Comparison of ENCODE assay signal across 11 mouse cellular contexts in the genomic region with DNA sequence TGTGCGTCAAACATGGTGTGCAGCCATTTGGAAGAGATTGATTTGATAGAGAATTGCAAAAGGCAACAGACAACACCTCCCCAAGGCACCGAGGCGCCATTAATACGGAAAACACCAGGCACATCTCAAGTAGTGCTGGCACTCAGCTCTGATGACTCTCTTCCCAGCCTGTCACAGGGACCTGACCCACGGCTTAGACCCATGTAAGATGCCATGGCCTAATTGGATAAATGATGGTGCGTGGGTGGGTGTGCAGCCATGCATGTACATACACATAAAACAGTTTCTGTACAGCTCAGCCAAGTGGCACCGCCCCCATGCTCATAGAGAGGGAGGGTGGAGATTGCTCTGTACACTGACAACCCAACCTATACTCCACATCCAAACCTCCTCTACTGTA.
DNase-seq lines count a peak whose midpoint lies in the region; ATAC-seq lines count a peak whose summit lies in the region.
"Had no signal": no experiment of that assay in that cellular context is flagged by ENCODE, and none has a peak within 500 bp of the region (broad histone marks: within the 10 kb centered on the region; RNA-seq: fewer than 3 reads in every experiment).

No protein-coding gene starts in this region.

- no peak overlapping the region for H3K4me3 ChIP-seq in embryonic facial prominence, embryonic 14.5 days (ENCODE audit: low read depth, low read length)
- no peak overlapping the region for H3K4me3 ChIP-seq in limb, embryonic 10.5 days
- H3K4me3 ChIP-seq: stomach, embryonic 15.5 days had no signal

- no peak overlapping the region for H3K27ac ChIP-seq in embryonic facial prominence, embryonic 14.5 days (replicated peaks; ENCODE audit: low read depth, low read length)
- H3K27ac ChIP-seq in limb, embryonic 10.5 days, result peak overlapping the region; percentile 32; the same call in 1 of the 2 replicates
- H3K27ac ChIP-seq: stomach, embryonic 15.5 days had no signal

- H3K4me1 ChIP-seq in embryonic facial prominence, embryonic 14.5 days (ENCODE audit: control insufficient read depth, insufficient read depth, low read length), result no peaks in the 10 kb centered on the region
- peaks cover 16% of the 10 kb centered on the region for H3K4me1 ChIP-seq in limb, embryonic 10.5 days
- H3K4me1 ChIP-seq: stomach, embryonic 15.5 days had no signal

- H3K9ac ChIP-seq in embryonic facial prominence, embryonic 14.5 days (ENCODE audit: low read depth, low read length), result no peak overlapping the region
- H3K9ac ChIP-seq: stomach, embryonic 15.5 days had no signal

- WGBS in embryonic facial prominence, embryonic 14.5 days, result 86% methylated on average over 7 of the region's 7 CpGs
- WGBS in limb, embryonic 10.5 days, result 89% methylated on average over 7 of the region's 7 CpGs

- no peaks in the 10 kb centered on the region for H3K36me3 ChIP-seq in embryonic facial prominence, embryonic 14.5 days (ENCODE audit: control insufficient read depth, insufficient read depth, low read length)
- no peaks in the 10 kb centered on the region for H3K36me3 ChIP-seq in limb, embryonic 10.5 days
- H3K36me3 ChIP-seq: stomach, embryonic 15.5 days had no signal

- DNase-seq in kidney, postnatal 4 days, result peak; percentile 41 to 69
- DNase-seq in kidney, adult 11 months, result no peak
- DNase-seq in embryonic facial prominence, embryonic 14.5 days (ENCODE audit: low spot score), result peak; percentile 59
- DNase-seq in limb, embryonic 10.5 days (ENCODE audit: low spot score), result no peak
- DNase-seq in retina, postnatal 7 days (ENCODE audit: low read depth, low spot score), result peak; percentile 4
- DNase-seq in heart, adult 8-10 months (ENCODE audit: low spot score), result no peak
- no peak for DNase-seq in heart, adult 9 months (ENCODE audit: low spot score in 2 of 2)
- no peak for DNase-seq in lung, postnatal 36 days
- DNase-seq: gastrocnemius, postnatal 25 days; lung, adult 2 months had no signal

- H3K9me3 ChIP-seq in embryonic facial prominence, embryonic 14.5 days (ENCODE audit: control insufficient read depth, low read length), result no peaks in the 10 kb centered on the region
- no peaks in the 10 kb centered on the region for H3K9me3 ChIP-seq in limb, embryonic 10.5 days (replicated peaks)
- H3K9me3 ChIP-seq: stomach, embryonic 15.5 days had no signal

- peak; percentile 77; the same call in 1 of the 2 replicates for ATAC-seq in embryonic facial prominence, embryonic 14.5 days (ENCODE audit: low read depth)

- H3K4me2 ChIP-seq in embryonic facial prominence, embryonic 14.5 days (ENCODE audit: low read depth, low read length), result no peak overlapping the region
- H3K4me2 ChIP-seq: stomach, embryonic 15.5 days had no signal

- no peaks in the 10 kb centered on the region for H3K27me3 ChIP-seq in embryonic facial prominence, embryonic 14.5 days (replicated peaks; ENCODE audit: control insufficient read depth, insufficient read depth, low read length)
- H3K27me3 ChIP-seq in limb, embryonic 10.5 days (ENCODE audit: low read depth, poor library complexity, severe bottlenecking), result no peaks in the 10 kb centered on the region
- H3K27me3 ChIP-seq: stomach, embryonic 15.5 days had no signal

Comparison
In these comparisons a context has a peak if more than half of its experiments do, and no peak if none do; other contexts are left out.
1. DNase-seq: peak in kidney, postnatal 4 days (2 of 2), embryonic facial prominence, embryonic 14.5 days (single experiment) and retina, postnatal 7 days (single experiment); none in kidney, adult 11 months (single experiment), limb, embryonic 10.5 days (single experiment), heart, adult 8-10 months (single experiment), heart, adult 9 months (0 of 2) and lung, postnatal 36 days (single experiment).